Mouse (Mus musculus) brown adipose tissue, adult 24 weeks (tissue): ENCODE measurements around the gene Angptl3. TPM values are rescaled to one million over a fixed set of nuclear protein-coding genes. Genes with fewer than 3 reads are reported as not detected.

Experiments
- H3K27ac ChIP-seq: fragments of 200-500 bp; replicated peaks from 2 replicates; pipeline ENCODE4 v1.5.1; 2012; ENCODE audit warnings: low read depth, mild to moderate bottlenecking, low read length
- H3K4me1 ChIP-seq: fragments of 200-500 bp; 2 replicates; pipeline ENCODE4 v1.6.1; 2012; ENCODE audit warnings: low read length, mixed read lengths; ENCODE audit not compliant: control insufficient read depth, insufficient read depth, insufficient read length
- H3K4me3 ChIP-seq: fragments of 200-500 bp; 2 replicates; pipeline ENCODE4 v1.5.1; 2012; ENCODE audit warnings: low read depth, mild to moderate bottlenecking, low read length, moderate library complexity; ENCODE audit not compliant: insufficient read depth
- polyA plus RNA-seq: library from polyadenylated mRNA; stranded (reverse); fragments of >200 nt; gene quantifications from 2 replicates; pipeline ENCODE4 v1.2.4, GENCODE M21; 2012; ENCODE audit not compliant: missing spikeins, insufficient read depth, insufficient read length

Angptl3 gene
- polyA plus RNA-seq, 1 experiment, result 13.8 TPM

DNA sequence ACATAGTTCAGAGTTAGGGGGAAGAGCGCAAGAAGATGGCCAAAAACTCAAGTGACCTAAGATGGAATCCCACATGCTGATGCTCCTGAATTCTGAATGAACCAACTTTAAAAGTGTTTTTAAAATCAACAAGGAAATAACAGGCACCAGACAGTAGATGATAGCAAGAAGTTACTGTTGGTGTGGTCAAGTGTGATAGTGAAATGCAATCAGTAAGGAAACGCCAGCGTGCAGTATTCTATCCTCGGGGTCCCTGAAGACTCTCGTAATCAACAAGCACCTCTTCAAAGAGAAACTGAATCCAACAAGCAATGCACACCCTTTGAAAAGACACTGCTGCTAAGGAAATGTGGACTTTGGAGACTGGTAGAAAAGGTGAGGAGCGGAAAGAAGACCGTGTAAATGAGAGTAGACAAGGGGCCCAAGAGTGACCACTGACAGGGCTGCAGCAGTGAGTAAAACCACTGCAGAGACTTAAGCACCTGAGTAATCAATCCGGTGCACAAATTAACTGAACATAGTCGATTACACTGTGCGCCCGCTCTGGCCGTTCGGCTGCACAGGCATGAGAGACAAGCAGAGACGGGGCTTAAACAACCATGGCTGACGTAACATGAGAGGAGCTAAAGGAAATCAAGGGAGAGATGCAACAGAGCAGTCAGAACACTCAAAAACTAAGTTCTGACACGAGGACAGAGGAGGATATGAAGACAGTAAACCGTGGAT is 57.2 kb downstream of the Angptl3 start:
- H3K4me1 ChIP-seq, result no peaks in the 10 kb centered on the region; the same call in 1 of the 2 replicates
- H3K4me3 ChIP-seq, result no peak overlapping the region
- no peak overlapping the region for H3K27ac ChIP-seq

DNA sequence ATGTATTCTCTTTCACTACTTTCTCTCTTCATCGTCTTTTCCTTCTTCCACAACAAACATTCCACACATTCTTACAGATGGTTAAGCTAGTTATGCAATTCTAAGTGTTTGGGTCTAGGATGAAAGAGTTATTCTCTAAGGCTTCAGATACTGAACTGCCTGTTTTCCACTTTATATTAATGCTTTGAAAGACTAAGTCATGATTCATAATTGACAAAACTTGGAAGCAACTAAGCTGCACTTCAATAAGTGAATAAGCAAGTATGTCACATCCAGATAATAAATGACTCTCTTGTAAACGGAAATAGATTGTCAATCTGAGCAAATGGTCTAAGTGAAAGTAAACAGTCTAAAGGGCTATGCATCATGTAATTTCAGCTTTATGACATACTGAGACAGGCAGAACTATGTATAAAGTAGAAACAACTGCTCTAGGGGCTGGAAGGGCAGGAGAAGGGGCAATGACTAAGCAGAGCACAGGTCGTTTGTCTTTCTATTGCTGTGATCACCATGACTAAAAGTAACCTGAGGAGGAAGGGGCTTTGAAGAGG is 60.5 kb downstream of the Angptl3 start:
- Histone ChIP-seq H3K4me3 (no peak overlapping the region), H3K27ac (no peak overlapping the region), H3K4me1 (no peaks in the 10 kb centered on the region; the same call in 1 of the 2 replicates)

DNA sequence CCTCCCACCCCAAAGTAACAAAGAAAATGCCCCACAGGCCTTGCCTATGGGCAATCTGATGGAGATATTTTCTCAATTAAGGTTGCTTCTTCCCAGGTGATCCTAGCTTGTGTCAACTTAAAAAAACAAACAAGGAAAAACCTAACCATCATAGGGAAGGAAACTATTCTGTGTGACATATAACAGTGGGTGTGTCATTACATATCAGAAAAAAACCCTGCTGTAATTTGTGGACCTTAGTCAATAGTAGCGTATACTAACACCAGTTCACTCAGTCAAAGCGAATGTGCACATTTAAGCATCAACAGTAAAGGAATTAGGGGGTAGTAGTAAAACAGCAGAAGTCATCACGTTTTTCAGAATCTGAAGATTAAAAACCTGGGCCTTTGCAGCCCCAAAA is 61.0 kb downstream of the Angptl3 start:
- Histone ChIP-seq H3K4me3 (no peak overlapping the region), H3K4me1 (no peaks in the 10 kb centered on the region; the same call in 1 of the 2 replicates), H3K27ac (no peak overlapping the region)

Other genes with a start within 250 kb of the Angptl3 start
- gene Kank4, start 213.4 kb upstream of the Angptl3 start, polyA plus RNA-seq, result 0.54 and 0.63 TPM in 2 replicates
- not detected in 2 replicates for gene I0C0044D17Rik, start 207.1 kb upstream of the Angptl3 start, polyA plus RNA-seq
- gene Usp1, start 107.1 kb upstream of the Angptl3 start, polyA plus RNA-seq, result 14.0 TPM in 2 replicates
- 13.4 and 15.3 TPM in 2 replicates for gene Dock7, start 90.0 kb downstream of the Angptl3 start, polyA plus RNA-seq
- gene Atg4c, start 163.0 kb downstream of the Angptl3 start, polyA plus RNA-seq, result 10.1 and 10.5 TPM in 2 replicates